Comparison of ENCODE assay signal across 4 mouse cellular contexts in genomic region chr3:121773336-121773735, GRCm38 (mm10). TPM values are rescaled to one million over a fixed set of nuclear protein-coding genes. Genes with fewer than 3 reads are reported as not detected.
ATAC-seq lines count a peak whose summit lies in the region.
"Had no signal": no experiment of that assay in that cellular context is flagged by ENCODE, and none has a peak within 500 bp of the region (broad histone marks: within the 10 kb centered on the region; RNA-seq: fewer than 3 reads in every experiment).

No protein-coding gene starts in this region.

- ATAC-seq in megakaryocyte progenitor cell, adult 5-6 weeks (replicated peaks; ENCODE audit: poor library complexity), result peak; percentile 51
- peak; percentile 65 for ATAC-seq in megakaryocyte-erythroid progenitor cell, adult 5-6 weeks (replicated peaks; ENCODE audit: low FRiP score, low TSS enrichment, poor library complexity, severe bottlenecking)

RNA-seq across cellular contexts. Expression of gene Abcd3, which starts 41.8 kb away (rescaled TPM):
- total RNA-seq in megakaryocyte progenitor cell, adult 5-6 weeks (2015), result 33.2 and 39.9 TPM in 2 replicates
- 41.3 and 43.7 TPM in 2 replicates for total RNA-seq in megakaryocyte progenitor cell, adult 5-6 weeks (2017)
- 21.1 and 29.6 TPM in 2 replicates for total RNA-seq in megakaryocyte-erythroid progenitor cell, adult 5-6 weeks (2014; fragmentation: Nextera tagmentation)
- 47.1 and 48.0 TPM in 2 replicates for total RNA-seq in megakaryocyte-erythroid progenitor cell, adult 5-6 weeks (2017)

RNA-seq across cellular contexts. Expression of gene F3, which starts 50.0 kb away (rescaled TPM):
- total RNA-seq in megakaryocyte progenitor cell, adult 5-6 weeks (2015), result 0.15 and 2.0 TPM in 2 replicates
- 0.71 and 2.5 TPM in 2 replicates for total RNA-seq in megakaryocyte progenitor cell, adult 5-6 weeks (2017)
- not detected in 2 replicates for total RNA-seq in megakaryocyte-erythroid progenitor cell, adult 5-6 weeks (2014; fragmentation: Nextera tagmentation)
- total RNA-seq in megakaryocyte-erythroid progenitor cell, adult 5-6 weeks (2017), result not detected in 2 replicates
- total RNA-seq: G1E, MEL had no signal
